Mouse (Mus musculus) adipocyte (in vitro differentiated cells): ENCODE measurements around the gene Tmem178b.

Experiments used
- DNase-seq: peaks from one replicate; pipeline ENCODE4 v3.0.0-alpha.2; 2016; ENCODE audit warnings: low spot score

Tmem178b gene

DNA sequence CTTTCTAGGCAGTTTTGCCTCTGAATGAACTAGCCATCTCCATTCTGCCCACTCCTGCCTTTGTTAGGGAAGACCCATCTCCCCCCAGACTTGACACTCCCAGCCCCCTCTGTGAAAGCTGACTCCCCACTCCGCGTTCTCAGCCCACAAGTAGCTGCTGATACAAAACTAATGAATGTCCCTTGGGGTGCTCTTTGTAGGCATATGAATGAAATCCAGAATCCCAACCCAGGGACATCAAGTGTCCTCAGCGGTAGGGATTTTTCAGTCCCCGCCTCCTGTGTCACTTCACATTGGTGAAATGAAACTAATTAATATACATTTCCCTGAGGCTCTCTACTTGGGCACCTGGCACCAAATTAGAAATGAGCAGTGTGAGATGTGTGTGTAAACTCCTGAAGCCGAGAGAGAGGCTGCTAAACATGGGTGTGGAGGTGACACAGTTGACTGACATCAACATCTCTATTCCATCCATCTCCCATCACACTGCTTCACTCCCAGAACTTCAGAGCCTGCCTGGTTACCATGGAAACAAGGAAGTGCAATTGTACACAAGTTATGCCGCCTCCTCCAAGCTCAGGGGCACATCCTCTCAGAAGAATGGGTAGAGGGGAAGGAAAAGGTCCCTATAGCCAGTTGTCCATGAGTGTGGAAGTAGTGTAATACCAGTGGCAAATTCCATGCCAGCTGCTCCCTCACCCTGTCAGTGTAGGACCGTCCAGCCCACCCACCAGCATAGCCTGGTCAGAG, 142.8 kb downstream of the Tmem178b start:
- DNase-seq, result no peak

DNA sequence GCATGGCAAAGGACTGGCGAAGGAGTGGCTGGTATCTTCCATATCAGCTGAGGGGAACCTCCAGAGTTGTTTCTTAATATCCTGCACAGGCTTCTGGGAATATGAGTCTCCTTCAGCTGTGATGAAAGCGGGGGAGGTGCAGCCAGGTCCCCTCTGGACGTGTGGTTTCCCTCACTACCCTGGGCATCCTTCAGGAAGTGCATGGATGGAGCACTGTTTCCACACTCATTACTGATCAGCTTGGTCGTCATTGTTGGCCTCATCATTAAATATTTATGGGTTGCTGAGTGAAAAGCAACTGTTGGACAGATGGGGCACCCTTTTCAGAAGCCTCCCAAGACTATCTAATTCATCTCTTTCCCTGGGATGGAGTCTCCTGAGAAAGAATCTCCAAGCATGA, 146.3 kb downstream of the Tmem178b start:
- no peak for DNase-seq

DNA sequence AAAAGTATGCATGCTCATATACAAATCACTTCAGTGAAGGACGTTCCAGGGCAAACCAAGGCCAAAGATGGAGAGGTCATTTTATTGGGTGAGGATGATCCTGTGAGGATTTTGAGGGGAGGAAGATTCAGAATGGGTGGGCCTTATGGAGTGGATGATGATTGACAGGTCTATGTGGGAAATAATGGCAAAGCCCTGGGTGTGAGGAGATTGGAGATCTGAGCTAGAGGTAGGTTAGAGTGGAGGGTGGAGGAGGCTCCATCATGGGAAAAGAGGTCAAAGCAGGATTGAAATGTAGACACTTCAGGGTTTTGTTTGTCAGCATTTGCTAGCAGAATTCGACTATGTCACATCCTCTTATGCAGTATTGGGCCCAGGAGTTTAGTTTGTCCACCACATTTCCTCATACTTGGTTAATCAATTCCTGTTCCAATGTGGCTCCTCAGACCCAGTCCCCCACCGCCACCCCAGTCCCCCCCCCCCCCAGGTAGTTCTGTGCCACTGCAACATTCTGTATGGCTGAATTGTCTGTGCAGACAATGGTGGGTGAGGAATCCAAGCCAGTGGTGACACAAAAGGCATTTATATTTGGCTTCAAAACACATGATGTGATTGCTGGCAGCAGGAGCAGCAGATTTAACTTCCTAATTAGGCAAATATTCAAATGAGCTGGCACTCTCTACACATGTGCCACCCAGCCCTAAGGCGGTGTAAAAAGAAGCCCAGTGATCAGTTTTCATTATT, 150.7 kb downstream of the Tmem178b start:
- DNase-seq, result no peak

GRCm38 (mm10) chr6:40024336-40024934, 151.4 kb downstream of the Tmem178b start:
- no peak for DNase-seq

GRCm38 (mm10) chr6:40032901-40033300, 159.8 kb downstream of the Tmem178b start:
- no peak for DNase-seq

- DNase-seq, result no peak
Measured at GRCm38 (mm10) chr6:40033935-40034334, 160.9 kb downstream of the Tmem178b start.

DNA sequence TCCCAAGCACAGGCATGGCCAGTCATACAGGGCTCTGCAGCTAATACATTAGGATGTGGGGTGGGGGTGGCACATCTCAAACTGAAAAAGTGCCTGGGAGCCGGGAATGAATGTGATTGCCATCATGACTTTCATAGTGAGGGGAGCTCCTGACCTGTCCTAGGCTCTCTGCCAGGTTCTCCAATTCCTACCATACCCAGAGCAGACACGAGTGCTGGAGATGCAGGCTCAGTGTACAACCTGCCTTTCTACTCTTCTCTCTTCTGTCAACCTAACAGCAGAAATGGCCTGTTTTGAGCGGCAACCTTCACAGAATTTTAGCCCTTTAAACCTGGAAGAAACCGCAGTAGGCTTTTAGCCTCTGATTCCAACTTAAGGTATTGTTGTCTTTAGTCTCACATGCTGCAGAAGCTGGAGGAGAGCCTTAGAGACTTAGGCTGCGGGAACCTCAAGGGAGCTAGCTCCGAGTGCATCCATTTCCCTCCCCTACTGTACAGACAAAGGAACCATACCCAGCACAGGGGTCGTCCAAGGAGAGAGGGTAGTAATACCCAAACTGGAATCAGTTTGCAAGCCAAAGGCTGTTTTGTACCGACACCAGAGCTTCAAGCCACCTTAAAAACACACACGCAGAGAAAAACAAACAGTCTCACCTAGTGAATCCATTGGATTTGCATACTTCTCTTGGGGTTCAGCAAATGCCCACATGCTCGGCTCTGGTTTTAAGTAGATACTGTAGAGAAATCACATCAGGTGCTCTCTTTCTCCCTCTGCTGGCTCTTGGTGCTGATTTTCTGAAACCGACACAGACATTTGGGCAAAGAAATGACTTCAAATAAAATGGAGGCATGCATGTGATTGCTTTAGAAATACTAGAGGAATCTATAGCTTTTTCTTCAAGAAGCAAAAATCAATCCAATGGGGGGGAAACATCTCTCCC, 176.2 kb downstream of the Tmem178b start:
- DNase-seq, result peak; percentile 13

DNA sequence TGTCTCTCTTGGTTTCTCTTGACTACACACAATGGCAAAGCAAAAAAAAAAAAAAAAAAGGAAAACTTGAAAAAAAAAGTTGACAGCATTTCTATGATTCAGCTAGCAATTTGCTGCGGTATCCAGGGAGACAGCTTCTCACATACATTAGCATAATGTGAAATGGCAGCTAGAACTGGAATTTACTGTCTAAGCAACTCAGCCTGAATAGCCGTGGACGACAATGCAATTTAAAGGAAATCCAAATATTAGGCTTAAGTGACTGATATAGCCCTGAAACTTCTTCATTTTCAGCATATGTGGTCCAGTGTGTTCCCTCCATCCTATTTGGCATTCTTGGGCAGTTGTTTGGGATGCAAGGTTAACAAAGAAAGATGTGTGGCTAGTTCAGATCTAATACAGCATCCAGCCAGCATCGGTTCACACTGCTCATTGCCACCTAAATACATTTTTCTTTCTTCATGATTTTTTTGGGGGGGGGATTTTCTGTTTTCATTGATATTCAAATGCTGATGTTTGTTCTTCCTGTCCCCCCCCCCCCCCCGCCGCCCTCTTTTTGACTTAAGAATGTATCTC, 176.9 kb downstream of the Tmem178b start:
- DNase-seq, result no peak

DNA sequence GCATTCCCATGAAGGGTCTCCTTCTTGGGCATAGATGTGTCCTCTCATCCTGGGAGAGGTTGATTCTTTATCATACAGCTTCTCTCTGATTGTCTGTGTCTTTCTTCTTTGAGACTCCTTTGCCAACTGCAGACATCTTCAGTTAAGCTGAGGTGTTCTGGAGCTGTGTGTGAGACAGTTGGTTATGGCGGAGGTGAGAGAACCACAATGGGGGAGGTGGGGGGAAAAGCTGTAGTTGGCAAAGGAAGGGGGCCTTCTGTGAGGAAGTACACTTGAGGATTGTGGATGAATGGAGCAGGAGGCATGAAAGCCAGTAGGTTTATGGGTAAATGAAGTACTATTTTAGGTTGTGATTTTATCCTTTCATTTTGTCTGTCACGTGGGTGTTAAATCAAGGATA, 178.6 kb downstream of the Tmem178b start:
- DNase-seq, result no peak

- DNase-seq, result no peak
Measured at GRCm38 (mm10) chr6:40052593-40052992, 179.5 kb downstream of the Tmem178b start.

GRCm38 (mm10) chr6:40059466-40059865, 186.4 kb downstream of the Tmem178b start:
- peak; percentile 45 for DNase-seq

DNA sequence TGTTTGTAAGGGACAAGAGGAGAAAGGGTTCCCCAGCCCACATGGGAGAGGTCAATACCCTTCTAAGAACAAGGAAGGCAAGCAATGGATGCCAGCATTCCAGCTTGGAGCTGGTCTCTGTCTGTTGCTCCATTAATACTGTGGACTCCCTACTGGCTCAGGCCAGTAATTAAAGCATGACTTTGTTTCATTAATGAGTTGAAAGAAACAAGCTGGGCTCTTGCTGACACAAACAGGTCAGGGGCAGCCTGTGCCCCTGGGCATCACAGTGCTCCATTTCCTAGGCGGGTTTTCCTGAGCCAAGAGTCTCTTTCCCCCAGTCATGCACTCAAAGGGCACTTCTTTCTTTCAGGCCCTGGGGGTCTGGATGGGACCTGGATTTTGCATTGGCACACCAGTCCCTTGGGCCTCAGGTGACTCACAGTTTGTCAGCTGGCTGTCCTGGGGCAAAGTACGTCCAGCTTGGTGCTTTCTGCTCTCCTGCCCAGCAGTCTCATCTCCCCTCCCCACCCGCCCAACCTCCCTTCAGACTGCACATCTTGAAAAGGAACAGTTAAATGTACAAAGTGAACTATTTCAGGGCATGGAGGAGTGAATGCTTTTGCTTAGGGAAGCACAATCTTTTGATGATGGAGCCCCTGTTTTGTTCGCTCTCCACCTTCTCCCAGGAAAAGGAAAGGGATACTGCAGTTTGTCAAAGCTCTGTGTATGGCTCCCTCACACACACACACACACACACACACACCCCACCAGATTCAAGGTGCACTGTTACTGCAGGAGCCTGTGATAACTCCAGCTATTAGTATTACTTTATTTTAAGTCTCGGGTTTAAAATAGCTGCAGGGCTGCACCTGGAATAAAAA, 188.5 kb downstream of the Tmem178b start:
- DNase-seq, result no peak

- no peak for DNase-seq
Measured at GRCm38 (mm10) chr6:40062190-40062501, 189.1 kb downstream of the Tmem178b start.

GRCm38 (mm10) chr6:40063438-40063837, 190.4 kb downstream of the Tmem178b start:
- DNase-seq, result no peak

- no peak for DNase-seq
Measured at GRCm38 (mm10) chr6:40063899-40064298, 190.8 kb downstream of the Tmem178b start.

DNA sequence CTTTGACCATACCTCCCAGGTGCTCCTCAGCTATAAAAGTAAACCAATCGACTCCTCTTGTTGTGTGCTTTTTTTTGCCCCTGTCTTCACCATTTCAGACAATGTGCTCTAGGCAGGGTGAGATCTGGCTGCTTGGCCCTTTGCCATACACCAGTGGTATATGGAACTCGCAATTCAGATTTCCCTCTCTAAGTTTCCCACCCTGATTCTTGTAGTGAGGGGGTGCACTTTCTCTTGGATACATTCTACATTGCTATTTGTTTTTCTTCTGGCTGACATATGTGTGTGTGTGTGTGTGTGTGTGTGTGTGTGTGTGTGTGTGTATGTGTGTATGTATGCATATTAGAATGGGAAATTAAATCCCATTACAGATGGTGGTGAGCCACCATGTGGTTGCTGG, 191.3 kb downstream of the Tmem178b start:
- no peak for DNase-seq

DNA sequence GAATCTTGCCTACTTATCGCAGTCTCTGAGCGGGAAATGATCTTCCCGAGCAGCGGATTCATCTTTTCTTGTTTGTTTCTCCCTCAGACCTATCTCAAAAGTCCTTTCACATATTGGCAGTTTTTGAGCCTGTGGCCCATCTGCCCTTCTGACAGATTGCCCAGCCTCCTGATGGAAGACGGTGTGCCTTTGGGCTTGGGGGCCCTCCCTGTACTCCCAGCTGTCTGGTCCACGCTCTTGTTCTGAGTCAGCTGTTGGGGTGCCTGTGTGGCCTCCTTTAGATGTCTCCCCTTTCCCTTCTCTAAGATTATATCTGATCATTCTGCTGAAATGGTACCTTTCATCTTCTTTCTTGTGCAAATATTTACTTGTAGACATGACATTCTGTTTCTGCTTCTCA, 195.4 kb downstream of the Tmem178b start:
- DNase-seq, result no peak

DNA sequence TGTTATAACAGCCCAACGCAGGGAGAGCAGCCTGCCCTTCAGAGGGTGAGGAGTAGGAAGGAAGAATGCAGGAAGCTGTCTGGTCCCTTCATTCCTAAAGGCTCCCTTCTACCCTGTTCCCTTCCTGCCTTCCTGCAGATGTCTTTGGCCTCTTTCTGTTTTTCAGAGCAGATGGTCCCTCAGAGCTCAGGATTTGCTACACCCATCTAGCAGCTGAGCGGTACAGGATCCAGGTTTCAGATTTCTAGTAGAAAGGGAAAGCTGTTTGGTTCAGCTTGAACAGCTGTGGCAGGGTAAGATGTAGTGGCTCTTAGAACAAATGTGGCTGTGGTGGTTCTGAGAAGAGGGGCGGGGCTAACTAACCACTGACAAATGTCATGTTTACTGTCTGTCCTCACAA, 197.9 kb downstream of the Tmem178b start:
- DNase-seq, result no peak

DNA sequence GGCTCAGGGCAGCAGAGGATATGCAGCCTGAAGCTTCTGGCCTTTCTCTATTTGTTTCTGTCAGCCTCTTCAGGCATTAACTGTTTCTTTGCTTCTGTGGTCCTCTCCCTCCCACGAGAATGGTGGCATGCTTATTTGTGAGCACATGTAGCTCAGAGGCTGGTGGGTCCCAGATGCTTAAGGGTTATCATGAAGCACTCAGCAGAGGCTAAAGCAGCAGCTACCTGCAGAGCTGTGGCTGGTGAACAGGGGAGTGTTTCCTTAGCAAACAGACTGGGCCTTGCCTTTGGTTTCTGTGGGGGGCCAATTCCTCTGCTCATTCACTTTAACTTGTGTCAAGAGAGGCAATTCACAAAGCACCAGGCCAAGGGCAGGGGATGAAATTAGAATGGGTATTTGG, 203.0 kb downstream of the Tmem178b start:
- DNase-seq, result no peak

DNA sequence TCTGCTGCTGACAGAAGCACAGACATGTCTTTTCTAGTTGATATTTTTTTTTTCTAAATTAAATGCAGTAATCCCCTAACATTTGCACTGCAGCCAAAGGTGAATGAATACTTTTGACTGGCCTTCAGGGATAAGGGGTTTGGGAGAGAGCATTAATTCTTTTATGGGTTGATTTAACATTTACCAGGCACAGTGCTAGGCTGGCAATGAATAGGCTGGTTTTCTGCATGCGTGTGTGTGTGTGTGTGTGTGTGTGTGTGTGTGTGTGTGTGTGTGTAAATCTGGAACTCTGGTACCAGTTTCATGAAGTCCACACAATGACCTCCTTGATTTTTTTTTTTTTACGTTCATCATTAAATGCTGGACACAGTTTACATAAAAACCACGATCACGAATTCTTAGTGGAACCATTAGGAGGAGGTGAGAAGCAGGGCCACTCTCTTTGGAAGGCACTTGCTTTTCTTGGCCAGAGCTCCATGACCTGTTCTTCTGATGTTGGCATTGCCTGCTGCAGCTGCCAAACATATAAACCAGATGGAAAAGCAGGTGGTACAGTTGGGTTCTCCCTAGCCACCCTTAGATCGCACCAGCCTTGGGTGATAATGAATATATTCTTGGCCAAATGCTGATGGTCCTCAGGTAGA, 203.7 kb downstream of the Tmem178b start:
- DNase-seq, result no peak
